Mouse (Mus musculus) embryonic facial prominence, embryonic 10.5 days (tissue): ENCODE measurements around the gene Hoxa7. TPM values are rescaled to one million over a fixed set of nuclear protein-coding genes. Genes with fewer than 3 reads are reported as not detected.
A peak's percentile ranks its signal among the peaks of the same experiment; 100 is the strongest.

Experiments
- DNase-seq: peaks from one replicate; pipeline ENCODE4 v3.0.0-alpha.2; 2017; ENCODE audit warnings: low spot score
- H3K27ac ChIP-seq: fragments of 300-500 bp; sonication (generic); replicated peaks from 2 replicates; pipeline ENCODE4 v1.5.1; 2016; ENCODE audit warnings: mild to moderate bottlenecking
- H3K27me3 ChIP-seq: fragments of 300-500 bp; sonication (generic); replicated peaks from 2 replicates; pipeline ENCODE4 v1.6.1; 2016; ENCODE audit warnings: low read depth, mild to moderate bottlenecking; ENCODE audit not compliant: poor library complexity, severe bottlenecking
- H3K36me3 ChIP-seq: fragments of 300-500 bp; sonication (generic); replicated peaks from 2 replicates; pipeline ENCODE4 v1.6.1; 2016; ENCODE audit warnings: mild to moderate bottlenecking, moderate library complexity
- H3K4me1 ChIP-seq: fragments of 300-500 bp; sonication (generic); 2 replicates; pipeline ENCODE4 v1.6.1; 2016
- H3K4me3 ChIP-seq: fragments of 300-500 bp; sonication (generic); 2 replicates; pipeline ENCODE4 v1.5.1; 2016; ENCODE audit warnings: mild to moderate bottlenecking, moderate library complexity
- H3K9me3 ChIP-seq: fragments of 300-500 bp; sonication (generic); 2 replicates; pipeline ENCODE4 v1.6.1; 2016; ENCODE audit warnings: mild to moderate bottlenecking
- WGBS: fragments of 180-500 bp; shearing (Covaris S2); methylation state at CpG from one replicate; pipeline ENCODE4 v1.1.7; 2016; 5-methylcytosine and 5-hydroxymethylcytosine counted together
- polyA plus RNA-seq: library from polyadenylated mRNA; unstranded; fragments of >200 nt; fragmentation: Nextera tagmentation; extraction: Ambion mirVana; gene quantifications from 2 replicates; pipeline ENCODE4 v1.2.1, GENCODE M21; 2016

The Hoxa7 gene
- polyA plus RNA-seq, 1 experiment from 2014 or later: not detected

- 9% methylated on average over 7 of the region's 7 CpGs for WGBS
- no peaks in the 10 kb centered on the region for H3K36me3 ChIP-seq
- H3K27ac ChIP-seq: no peak overlapping the region
- DNase-seq: no peak
- peaks cover 2% of the 10 kb centered on the region for H3K4me1 ChIP-seq
- no peaks in the 10 kb centered on the region for H3K9me3 ChIP-seq
- H3K27me3 ChIP-seq: peaks cover 100% of the 10 kb centered on the region
- H3K4me3 ChIP-seq: no peak overlapping the region
Measured at GRCm38 (mm10) chr6:52251177-52251879, 29.7 kb upstream of the Hoxa7 start.

DNA sequence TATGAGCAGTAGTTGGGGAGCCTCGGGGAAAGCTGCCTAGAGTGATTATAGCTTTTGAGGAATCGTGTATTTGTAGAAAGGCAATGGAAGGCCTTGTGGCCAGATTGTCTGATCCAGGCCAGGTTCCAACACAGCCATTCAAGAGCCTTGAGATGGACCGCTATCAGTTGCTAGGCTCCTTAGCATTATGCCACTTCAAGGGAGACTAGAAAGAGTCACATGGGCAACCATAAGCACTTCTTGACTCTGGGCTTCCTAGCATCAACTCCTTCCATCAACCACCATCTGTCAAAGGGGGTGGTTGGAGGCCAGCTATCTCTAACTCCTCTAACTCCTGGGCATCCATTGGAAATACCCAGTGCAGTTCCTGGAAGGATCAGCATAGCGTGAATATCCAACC lies 28.2 kb upstream of the Hoxa7 start:
- no peaks in the 10 kb centered on the region for H3K9me3 ChIP-seq
- no peaks in the 10 kb centered on the region for H3K36me3 ChIP-seq
- H3K27me3 ChIP-seq: peaks cover 100% of the 10 kb centered on the region
- no peak for DNase-seq
- WGBS: 3% methylated on average over 4 of the region's 4 CpGs
- H3K4me1 ChIP-seq: peaks cover 10% of the 10 kb centered on the region
- no peak overlapping the region for H3K27ac ChIP-seq
- H3K4me3 ChIP-seq: no peak overlapping the region

DNA sequence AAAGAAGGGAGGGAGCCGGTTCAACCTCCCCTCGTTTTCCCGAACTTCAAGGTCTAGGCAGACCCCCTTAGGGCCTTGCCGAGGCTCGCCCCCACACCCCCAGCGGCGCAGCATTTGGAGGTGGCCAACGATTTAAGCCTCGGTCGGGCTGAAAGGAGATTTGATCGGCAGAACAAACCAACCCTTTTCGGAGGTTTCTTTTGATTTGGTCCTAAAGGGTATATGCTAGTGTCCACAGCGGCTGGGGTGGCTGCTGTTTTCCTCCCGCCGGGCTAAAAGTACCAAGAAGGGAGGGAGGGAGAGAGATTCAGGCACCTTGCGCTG lies 27.7 kb upstream of the Hoxa7 start:
- Histone ChIP-seq H3K36me3 (no peaks in the 10 kb centered on the region), H3K4me1 (peaks cover 10% of the 10 kb centered on the region), H3K27ac (no peak overlapping the region), H3K9me3 (no peaks in the 10 kb centered on the region), H3K27me3 (peaks cover 100% of the 10 kb centered on the region), H3K4me3 (no peak overlapping the region)
- no peak for DNase-seq
- under 1% methylated on average over 16 of the region's 16 CpGs for WGBS

DNA sequence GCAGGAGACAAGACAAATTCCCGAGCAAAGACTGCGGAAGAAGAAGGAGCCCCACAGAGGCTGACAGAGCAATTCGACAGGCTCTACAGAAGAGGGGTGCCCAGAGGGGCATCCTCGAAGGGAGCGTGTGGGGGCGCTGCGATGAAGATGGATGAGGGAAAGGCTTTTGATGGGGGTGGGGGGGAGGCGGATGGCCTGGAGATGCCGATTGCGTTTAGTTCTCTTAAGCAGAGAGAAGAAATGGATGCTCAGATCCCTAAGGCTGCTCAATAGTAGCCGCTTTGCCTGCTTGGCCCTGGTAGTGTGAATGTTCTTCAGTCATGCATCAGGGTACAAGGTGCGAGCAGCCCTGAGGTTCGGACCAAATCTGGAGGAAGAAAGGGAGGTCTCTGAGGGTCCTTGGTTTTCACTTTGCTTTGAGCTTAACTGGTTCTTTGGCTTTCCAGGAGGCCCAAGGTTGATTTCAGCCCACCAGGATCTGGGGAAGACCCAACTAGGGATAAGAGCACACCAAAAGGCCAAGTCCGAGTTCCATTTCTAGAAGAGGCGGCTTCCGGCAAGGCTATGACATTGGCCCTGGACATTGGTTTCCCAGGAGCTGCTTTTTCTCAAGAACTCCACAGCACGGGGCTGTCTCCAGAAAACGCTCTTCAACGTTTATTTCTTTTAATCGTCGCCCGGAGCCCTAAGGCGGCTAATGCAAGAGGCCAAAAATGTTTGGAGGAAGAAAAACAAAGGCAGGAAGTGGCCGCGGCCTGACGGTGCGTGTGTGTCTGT lies 27.2 kb upstream of the Hoxa7 start:
- Histone ChIP-seq H3K9me3 (no peaks in the 10 kb centered on the region), H3K27ac (no peak overlapping the region), H3K4me3 (no peak overlapping the region), H3K4me1 (peaks cover 12% of the 10 kb centered on the region), H3K27me3 (peaks cover 100% of the 10 kb centered on the region), H3K36me3 (no peaks in the 10 kb centered on the region)
- no peak for DNase-seq
- under 1% methylated on average over 27 of the region's 27 CpGs for WGBS

GRCm38 (mm10) chr6:52247766-52248637 lies 26.3 kb upstream of the Hoxa7 start:
- peaks cover 15% of the 10 kb centered on the region for H3K4me1 ChIP-seq
- no peaks in the 10 kb centered on the region for H3K36me3 ChIP-seq
- 2% methylated on average over 23 of the region's 23 CpGs for WGBS
- no peak for DNase-seq
- H3K4me3 ChIP-seq: no peak overlapping the region
- no peaks in the 10 kb centered on the region for H3K9me3 ChIP-seq
- no peak overlapping the region for H3K27ac ChIP-seq
- H3K27me3 ChIP-seq: peaks cover 100% of the 10 kb centered on the region

DNA sequence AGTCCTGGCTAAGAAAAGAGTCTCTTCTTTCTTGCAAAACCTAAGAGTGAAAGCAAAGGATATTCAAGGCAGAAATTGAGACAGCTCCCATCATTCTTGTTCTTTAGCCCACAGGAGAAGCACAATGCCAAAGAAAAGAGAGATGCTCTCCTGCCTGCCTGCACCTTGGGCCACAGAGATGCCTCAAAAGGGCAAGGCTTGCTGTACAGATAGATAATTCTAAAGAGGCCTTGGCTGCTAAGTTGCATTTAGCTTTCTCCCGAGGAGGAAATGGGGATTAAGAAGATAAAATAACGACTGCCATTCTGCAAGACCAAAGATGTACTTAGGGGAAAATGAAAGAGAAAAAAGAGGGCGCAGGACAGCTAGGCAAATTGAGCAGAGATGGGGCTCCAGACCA lies 25.3 kb upstream of the Hoxa7 start:
- no peak overlapping the region for H3K27ac ChIP-seq
- H3K4me3 ChIP-seq: no peak overlapping the region
- no peaks in the 10 kb centered on the region for H3K9me3 ChIP-seq
- peaks cover 100% of the 10 kb centered on the region for H3K27me3 ChIP-seq
- WGBS: 4% methylated on average over 3 of the region's 3 CpGs
- peaks cover 15% of the 10 kb centered on the region for H3K4me1 ChIP-seq
- DNase-seq: no peak
- no peaks in the 10 kb centered on the region for H3K36me3 ChIP-seq

DNA sequence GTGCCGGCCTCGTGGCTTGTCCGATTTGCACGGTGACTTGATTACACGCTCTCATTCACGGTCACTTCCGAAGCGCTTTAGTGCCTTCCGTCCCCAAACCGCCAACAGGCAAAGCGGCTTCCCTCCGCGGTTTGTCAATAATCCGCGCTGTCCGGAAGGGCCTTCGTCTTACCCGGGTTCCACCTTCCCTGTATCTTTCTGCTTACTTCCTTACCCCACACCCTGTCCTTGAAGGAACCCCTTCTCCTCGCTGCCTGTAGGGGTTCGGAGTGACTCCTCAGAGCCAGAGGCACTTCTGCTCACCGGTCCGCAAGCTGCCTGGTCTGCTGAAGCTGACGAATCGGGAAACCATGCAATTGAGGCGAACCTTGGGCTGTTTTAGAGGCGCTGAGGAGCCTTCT lies 24.7 kb upstream of the Hoxa7 start:
- H3K4me3 ChIP-seq: no peak overlapping the region
- peaks cover 100% of the 10 kb centered on the region for H3K27me3 ChIP-seq
- peaks cover 15% of the 10 kb centered on the region for H3K4me1 ChIP-seq

GRCm38 (mm10) chr6:52245757-52246142 lies 24.1 kb upstream of the Hoxa7 start, which contains the start of gene Hoxa11:
TSS of gene Hoxa11 (minus strand) at chr6:52245810.
- no peaks in the 10 kb centered on the region for H3K36me3 ChIP-seq
- peaks cover 15% of the 10 kb centered on the region for H3K4me1 ChIP-seq
- no peak within 1 kb of the TSS for H3K27ac ChIP-seq
- DNase-seq: no peak
- no peak within 1 kb of the TSS for H3K4me3 ChIP-seq
- no peaks in the 10 kb centered on the region for H3K9me3 ChIP-seq
- under 1% methylated on average over 20 of the region's 20 CpGs for WGBS
- H3K27me3 ChIP-seq: peaks cover 100% of the 10 kb centered on the region

More for the DNA sequence above, 24.7 kb upstream of the Hoxa7 start:
- Histone ChIP-seq H3K9me3 (no peaks in the 10 kb centered on the region), H3K36me3 (no peaks in the 10 kb centered on the region), H3K27ac (no peak overlapping the region)
- under 1% methylated on average over 26 of the region's 26 CpGs for WGBS
- no peak for DNase-seq

DNA sequence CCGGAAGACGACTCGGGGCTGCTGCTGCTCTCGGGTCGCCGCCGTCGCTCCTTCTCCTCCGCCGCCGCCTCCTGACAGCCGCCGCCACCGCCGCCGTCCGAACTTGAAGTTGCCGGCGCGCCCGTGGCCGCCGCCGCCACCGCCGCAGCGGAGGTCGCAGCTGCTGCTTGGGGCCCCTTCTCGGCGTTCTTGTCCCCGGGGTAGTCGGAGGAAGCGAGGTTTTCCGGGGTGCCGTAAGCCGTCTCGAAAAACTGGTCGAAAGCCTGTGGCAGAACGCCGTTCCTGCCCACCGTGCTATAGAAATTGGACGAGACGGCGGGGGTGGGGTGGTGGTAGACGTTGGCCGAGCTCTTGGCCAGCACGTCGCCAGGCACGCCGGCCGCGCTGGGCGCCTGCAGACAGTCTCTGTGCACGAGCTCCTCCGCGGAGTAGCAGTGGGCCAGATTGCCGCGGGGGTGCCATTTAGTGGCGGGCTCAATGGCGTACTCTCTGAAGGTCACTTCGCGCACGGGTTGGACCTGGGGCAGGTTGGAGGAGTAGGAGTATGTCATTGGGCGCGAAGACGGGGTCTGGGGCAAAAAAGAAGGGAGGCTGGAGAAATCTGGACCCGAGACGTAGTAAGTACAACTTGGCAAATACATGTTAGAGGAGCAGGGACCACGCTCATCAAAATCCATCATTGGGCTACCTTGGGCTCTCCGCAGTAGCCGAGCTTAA lies 23.5 kb upstream of the Hoxa7 start:
- Histone ChIP-seq H3K27ac (no peak overlapping the region), H3K4me1 (peaks cover 15% of the 10 kb centered on the region), H3K4me3 (no peak overlapping the region), H3K36me3 (no peaks in the 10 kb centered on the region), H3K27me3 (peaks cover 100% of the 10 kb centered on the region), H3K9me3 (no peaks in the 10 kb centered on the region)
- WGBS: under 1% methylated on average over 71 of the region's 71 CpGs
- DNase-seq: no peak

DNA sequence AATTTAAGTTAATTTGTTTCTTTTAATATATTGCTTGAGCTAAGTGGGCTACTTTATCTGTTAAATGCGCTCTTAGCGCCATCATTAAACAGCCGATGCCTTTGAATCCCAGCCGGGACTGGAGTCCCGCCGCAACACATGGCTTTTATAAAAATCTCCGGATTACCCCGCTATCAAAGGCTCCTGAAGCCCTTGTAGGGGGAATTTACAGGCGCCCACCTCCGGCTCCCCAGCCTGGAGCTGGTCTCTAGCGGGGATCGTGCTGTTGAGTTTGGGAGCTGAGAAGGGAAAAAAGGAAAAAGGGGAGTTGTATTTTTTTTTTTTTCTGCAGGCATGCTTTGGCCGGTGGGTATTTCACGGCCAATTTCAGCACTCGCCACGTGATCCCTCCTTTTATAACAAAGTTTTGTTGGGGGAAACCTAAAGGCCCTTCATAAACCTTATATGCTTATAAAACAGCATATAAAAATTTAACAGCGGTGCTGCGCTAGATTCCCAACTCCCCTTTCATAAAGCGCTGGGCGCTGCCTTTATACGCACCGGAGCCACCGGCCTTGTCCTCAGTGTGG lies 22.9 kb upstream of the Hoxa7 start:
- no peak for DNase-seq
- WGBS: 1% methylated on average over 23 of the region's 23 CpGs
- Histone ChIP-seq H3K27me3 (peaks cover 100% of the 10 kb centered on the region), H3K4me3 (no peak overlapping the region), H3K4me1 (peaks cover 15% of the 10 kb centered on the region), H3K9me3 (no peaks in the 10 kb centered on the region), H3K27ac (no peak overlapping the region), H3K36me3 (no peaks in the 10 kb centered on the region)

DNA sequence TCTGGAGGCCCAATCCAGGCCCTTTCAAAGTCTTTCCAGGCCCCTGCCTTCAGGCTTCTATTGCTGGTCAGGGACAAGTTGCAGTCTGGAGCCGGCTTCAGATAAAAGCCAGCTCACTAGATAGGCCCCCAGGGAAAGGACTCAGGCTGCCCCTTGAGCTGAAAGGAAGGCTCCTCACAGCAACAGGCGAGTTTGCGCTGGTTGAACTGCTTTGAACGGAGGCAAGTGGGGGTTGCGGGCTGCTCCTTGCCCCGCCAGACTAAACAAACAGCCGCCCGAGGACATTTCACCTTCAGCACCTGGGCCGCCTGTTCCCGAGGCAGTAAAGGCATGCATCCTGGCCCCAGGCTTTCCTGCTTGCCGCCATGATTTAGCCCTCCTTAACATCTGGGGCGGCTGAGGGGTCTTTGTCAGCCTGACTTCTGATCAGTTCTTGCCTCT lies 22.0 kb upstream of the Hoxa7 start:
- no peak overlapping the region for H3K4me3 ChIP-seq
- WGBS: 0% methylated on average over 12 of the region's 12 CpGs
- no peaks in the 10 kb centered on the region for H3K9me3 ChIP-seq
- no peaks in the 10 kb centered on the region for H3K36me3 ChIP-seq
- peak; percentile 54 for DNase-seq
- H3K4me1 ChIP-seq: peaks cover 15% of the 10 kb centered on the region
- no peak overlapping the region for H3K27ac ChIP-seq
- peaks cover 100% of the 10 kb centered on the region for H3K27me3 ChIP-seq
